Mouse (Mus musculus) intestine, embryonic 15.5 days (tissue): ENCODE measurements around the gene Tppp2. TPM values are rescaled to one million over a fixed set of nuclear protein-coding genes. Genes with fewer than 3 reads are reported as not detected.

Experiments
- ATAC-seq: fragments of 200-750 bp; cut with Nextera tagmentation; 2 replicates; pipeline ENCODE4 v1.8.0; 2017; ENCODE audit warnings: moderate TSS enrichment, moderate library complexity
- H3K27ac ChIP-seq: fragments of 300-500 bp; sonication (generic); 2 replicates; pipeline ENCODE4 v1.5.1; 2015; ENCODE audit warnings: mild to moderate bottlenecking, inconsistent platforms
- H3K27me3 ChIP-seq: fragments of 300-500 bp; sonication (generic); replicated peaks from 2 replicates; pipeline ENCODE4 v1.6.1; 2015; ENCODE audit warnings: inconsistent platforms
- H3K36me3 ChIP-seq: fragments of 300-500 bp; sonication (generic); 2 replicates; pipeline ENCODE4 v1.6.1; 2015; ENCODE audit warnings: inconsistent platforms
- H3K4me1 ChIP-seq: fragments of 300-500 bp; sonication (generic); replicated peaks from 2 replicates; pipeline ENCODE4 v1.6.1; 2015; ENCODE audit warnings: inconsistent platforms
- H3K4me2 ChIP-seq: fragments of 300-500 bp; sonication (generic); replicated peaks from 2 replicates; pipeline ENCODE4 v1.6.1; 2015; ENCODE audit warnings: mild to moderate bottlenecking, inconsistent platforms
- H3K4me3 ChIP-seq: fragments of 300-500 bp; sonication (generic); replicated peaks from 2 replicates; pipeline ENCODE4 v1.5.1; 2015; ENCODE audit warnings: inconsistent platforms
- H3K9ac ChIP-seq: fragments of 300-500 bp; sonication (generic); 2 replicates; pipeline ENCODE4 v1.6.1; 2015; ENCODE audit warnings: inconsistent platforms
- H3K9me3 ChIP-seq: fragments of 300-500 bp; sonication (generic); 2 replicates; pipeline ENCODE4 v1.6.1; 2016; ENCODE audit warnings: inconsistent platforms
- WGBS: fragments of 180-500 bp; shearing (Covaris S2); methylation state at CpG from one replicate; pipeline ENCODE4 v1.1.7; 2015; 5-methylcytosine and 5-hydroxymethylcytosine counted together
- polyA plus RNA-seq: library from polyadenylated mRNA; unstranded; fragments of >200 nt; fragmentation: Nextera tagmentation; extraction: Ambion mirVana; gene quantifications from 2 replicates; pipeline ENCODE4 v1.2.1, GENCODE M21; 2015

Tppp2 gene
- not detected in 2 replicates for polyA plus RNA-seq

DNA sequence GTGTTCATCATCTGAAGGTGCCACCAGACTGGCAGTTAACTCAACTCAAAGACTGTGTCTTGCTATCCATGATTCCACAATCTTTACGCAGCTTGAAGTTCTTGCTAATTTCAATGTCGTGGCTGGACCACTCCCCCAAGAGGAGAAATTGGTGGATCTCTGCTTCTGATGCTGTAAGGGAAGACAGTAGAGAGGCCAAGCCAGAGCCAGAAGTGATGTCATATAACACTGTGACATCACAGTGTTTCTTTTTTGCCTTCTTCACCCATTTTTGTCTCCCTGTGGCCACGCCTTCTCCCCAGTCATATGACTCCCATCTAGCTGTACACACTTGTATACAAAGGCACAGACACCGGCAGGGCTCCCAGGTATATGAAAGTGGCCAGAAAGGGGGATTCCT lies at the start of gene Tppp2:
Gene Tppp2 (plus strand): TSS at position 301 of the 400 bp plus-strand sequence.
- Histone ChIP-seq H3K4me1 (peaks cover 20% of the 10 kb centered on the region), H3K27ac (no peak within 1 kb of the TSS), H3K36me3 (no peaks in the 10 kb centered on the region), H3K27me3 (0 out of 2 replicates have a peak, but pooled peaks cover 2% of the 10 kb centered on the region), H3K9ac (no peak within 1 kb of the TSS), H3K9me3 (no peaks in the 10 kb centered on the region), H3K4me2 (no peak within 1 kb of the TSS), H3K4me3 (no peak within 1 kb of the TSS)
- WGBS, result 85% methylated on average over 4 of the region's 4 CpGs
- no peak for ATAC-seq

GRCm38 (mm10) chr14:51870756-51871155 lies 47.5 kb upstream of the Tppp2 start:
- WGBS, result 76% methylated on average over 2 of the region's 2 CpGs
- H3K4me3 ChIP-seq, result no peak overlapping the region
- no peaks in the 10 kb centered on the region for H3K36me3 ChIP-seq
- H3K9me3 ChIP-seq, result no peaks in the 10 kb centered on the region
- H3K9ac ChIP-seq, result no peak overlapping the region
- H3K27me3 ChIP-seq, result no peaks in the 10 kb centered on the region
- no peak for ATAC-seq
- H3K4me2 ChIP-seq, result no peak overlapping the region
- no peaks in the 10 kb centered on the region for H3K4me1 ChIP-seq
- H3K27ac ChIP-seq, result no peak overlapping the region

GRCm38 (mm10) chr14:51871741-51872140 lies 46.5 kb upstream of the Tppp2 start:
- H3K27me3 ChIP-seq, result no peaks in the 10 kb centered on the region
- no peak overlapping the region for H3K4me3 ChIP-seq
- 77% methylated on average over 9 of the region's 9 CpGs for WGBS
- no peak for ATAC-seq
- no peaks in the 10 kb centered on the region for H3K9me3 ChIP-seq
- no peaks in the 10 kb centered on the region for H3K36me3 ChIP-seq
- no peak overlapping the region for H3K4me2 ChIP-seq
- no peak overlapping the region for H3K9ac ChIP-seq
- H3K27ac ChIP-seq, result no peak overlapping the region
- no peaks in the 10 kb centered on the region for H3K4me1 ChIP-seq

DNA sequence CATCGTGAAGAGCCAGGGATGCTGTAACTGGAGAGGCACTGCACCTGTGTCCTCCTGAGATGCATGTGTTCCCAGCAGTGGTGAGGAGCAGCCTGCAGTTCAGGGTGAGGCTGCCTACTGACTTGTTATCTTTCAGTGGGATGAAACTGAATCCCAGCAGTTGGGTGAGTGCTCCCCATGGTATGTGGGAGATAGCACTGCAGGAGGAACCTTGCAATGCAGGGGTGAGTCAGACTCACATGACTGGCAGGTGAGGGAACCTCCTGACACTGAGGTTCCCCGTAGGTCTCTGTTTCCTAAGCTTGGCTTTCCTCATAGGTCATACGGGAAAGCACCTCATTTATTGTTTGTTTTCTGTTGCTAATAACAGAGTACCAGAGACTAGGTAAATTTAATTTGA lies 40.7 kb upstream of the Tppp2 start:
- H3K27me3 ChIP-seq, result no peaks in the 10 kb centered on the region
- no peaks in the 10 kb centered on the region for H3K36me3 ChIP-seq
- H3K9ac ChIP-seq, result no peak overlapping the region
- H3K27ac ChIP-seq, result no peak overlapping the region
- no peaks in the 10 kb centered on the region for H3K9me3 ChIP-seq
- H3K4me1 ChIP-seq, result no peaks in the 10 kb centered on the region
- ATAC-seq, result peak; percentile 58
- no peak overlapping the region for H3K4me3 ChIP-seq
- WGBS, result 73% methylated on average over 3 of the region's 3 CpGs
- no peak overlapping the region for H3K4me2 ChIP-seq

DNA sequence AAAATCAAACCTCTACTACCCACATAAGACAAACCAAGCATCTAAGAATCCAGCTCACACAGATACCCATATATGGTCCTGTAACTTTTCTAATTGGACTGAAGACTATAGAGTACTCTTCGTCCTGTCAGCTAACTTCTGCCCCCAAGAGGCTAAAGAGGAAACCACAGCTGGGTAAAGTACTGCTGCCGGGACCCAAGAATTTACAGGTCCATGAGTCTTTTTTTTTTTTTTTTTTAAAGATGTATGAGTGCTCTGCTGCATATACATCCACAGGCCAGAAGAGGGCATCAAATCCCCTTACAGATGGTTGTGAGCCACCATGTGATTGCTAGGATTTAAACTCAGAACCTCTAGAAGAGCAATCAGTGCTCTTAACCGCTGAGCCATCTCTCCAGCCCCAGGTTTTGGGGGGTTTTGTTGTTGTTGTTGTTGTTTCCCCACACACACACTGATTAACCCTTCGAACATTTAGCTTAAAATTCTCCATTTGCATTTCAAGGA lies 34.6 kb upstream of the Tppp2 start:
- Histone ChIP-seq H3K36me3 (peaks cover 3% of the 10 kb centered on the region; the same call in 1 of the 2 replicates), H3K27ac (peak overlapping the region; percentile 76), H3K4me1 (peaks cover 5% of the 10 kb centered on the region), H3K4me3 (peak overlapping the region; percentile 74), H3K4me2 (peak overlapping the region; percentile 83), H3K9me3 (no peaks in the 10 kb centered on the region), H3K27me3 (no peaks in the 10 kb centered on the region), H3K9ac (0 out of 2 replicates have a peak overlapping the region, but pooled peaks have one; percentile 32)
- ATAC-seq, result peak; percentile 52
- 3% methylated on average over 4 of the region's 4 CpGs for WGBS

DNA sequence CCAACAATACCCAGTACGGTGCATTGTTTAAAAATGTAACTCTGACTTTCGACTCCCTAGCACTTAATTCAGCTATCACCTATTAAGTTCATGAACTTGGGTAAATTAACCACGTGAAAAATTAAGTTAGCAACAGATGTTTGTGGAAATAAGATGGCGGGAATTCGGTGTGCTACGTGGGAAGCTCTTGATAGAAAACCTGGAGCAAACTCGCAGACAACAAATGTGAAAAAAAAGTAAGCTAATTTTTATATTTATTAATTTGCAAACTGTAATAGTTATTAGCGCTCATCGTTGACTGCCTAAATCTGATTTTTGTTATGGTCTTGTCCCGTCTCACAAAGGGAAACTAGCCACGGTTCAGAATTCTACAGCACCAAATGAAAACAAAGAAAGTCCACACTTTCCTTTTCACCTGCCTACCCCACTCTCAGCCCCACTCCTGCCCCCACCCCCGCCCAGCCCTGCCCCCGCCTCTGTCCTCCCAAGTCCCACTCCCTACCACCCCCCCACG lies 34.1 kb upstream of the Tppp2 start:
- Histone ChIP-seq H3K27ac (peak overlapping the region; percentile 76), H3K4me2 (peak overlapping the region; percentile 83), H3K4me1 (peaks cover 5% of the 10 kb centered on the region), H3K9ac (peak overlapping the region; percentile 32; the same call in 1 of the 2 replicates), H3K9me3 (no peaks in the 10 kb centered on the region), H3K4me3 (peak overlapping the region; percentile 74), H3K27me3 (no peaks in the 10 kb centered on the region), H3K36me3 (peaks cover 5% of the 10 kb centered on the region)
- peak; percentile 55 for ATAC-seq
- WGBS, result 1% methylated on average over 14 of the region's 14 CpGs

DNA sequence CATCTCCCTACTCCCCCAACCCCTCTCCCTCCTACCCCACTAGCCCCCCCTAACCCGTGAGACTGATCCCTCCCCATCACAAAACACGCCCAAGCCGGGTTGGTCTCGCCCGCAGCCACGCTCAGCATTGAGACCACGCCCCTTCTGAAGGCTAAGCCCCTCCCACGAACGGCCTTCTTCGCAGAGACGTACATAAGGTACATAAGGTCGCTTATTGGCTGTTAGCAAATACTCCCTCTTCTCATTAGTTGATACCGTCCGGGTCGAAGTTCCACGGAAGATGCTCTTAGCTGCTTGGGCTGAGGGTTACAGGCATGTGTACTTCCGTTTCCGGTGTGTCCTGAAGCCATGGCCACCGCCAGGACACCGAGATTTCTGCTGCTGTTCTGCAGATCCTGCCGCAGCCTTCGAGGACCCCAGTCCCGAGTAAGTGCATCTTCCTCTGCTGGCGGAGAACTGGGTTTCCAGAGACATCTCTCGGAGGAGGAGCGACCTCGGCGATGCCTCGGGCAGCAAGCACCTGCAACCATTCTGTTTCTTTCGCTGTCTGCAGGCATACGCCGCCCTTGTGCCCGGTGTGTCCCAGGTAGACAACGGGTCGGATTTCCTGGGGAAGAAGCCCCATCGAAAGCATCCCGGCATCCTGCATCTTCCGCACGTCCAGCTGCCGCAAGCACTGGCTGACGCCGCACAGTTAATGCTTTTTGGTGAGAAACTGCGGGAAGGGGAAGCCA lies 33.5 kb upstream of the Tppp2 start, which contains the start of gene Mettl17:
Gene Mettl17 (plus strand): TSS at position 245 of the 734 bp plus-strand sequence.
- Histone ChIP-seq H3K4me1 (peaks cover 5% of the 10 kb centered on the region), H3K4me3 (peak within 1 kb of the TSS; percentile 74), H3K4me2 (peak within 1 kb of the TSS; percentile 83), H3K36me3 (peaks cover 12% of the 10 kb centered on the region), H3K27ac (peak within 1 kb of the TSS; percentile 86), H3K9me3 (no peaks in the 10 kb centered on the region), H3K27me3 (no peaks in the 10 kb centered on the region), H3K9ac (peak within 1 kb of the TSS; percentile 80)
- peak; percentile 97 for ATAC-seq
- under 1% methylated on average over 43 of the region's 43 CpGs for WGBS

- H3K4me3 ChIP-seq, result peak overlapping the region; percentile 74; the same call in 1 of the 2 replicates
- 68% methylated on average over 6 of the region's 6 CpGs for WGBS
These were observed 32.2 kb upstream of the Tppp2 start for GRCm38 (mm10) chr14:51886051-51886450.

GRCm38 (mm10) chr14:51889833-51890232 lies 28.4 kb upstream of the Tppp2 start:
- Histone ChIP-seq H3K36me3 (peaks cover 34% of the 10 kb centered on the region), H3K4me2 (no peak overlapping the region), H3K4me1 (peaks cover 5% of the 10 kb centered on the region), H3K27me3 (no peaks in the 10 kb centered on the region), H3K9me3 (no peaks in the 10 kb centered on the region), H3K27ac (no peak overlapping the region), H3K9ac (no peak overlapping the region), H3K4me3 (no peak overlapping the region)
- 88% methylated on average over 6 of the region's 6 CpGs for WGBS
- ATAC-seq, result no peak

More at GRCm38 (mm10) chr14:51886051-51886450, 32.2 kb upstream of the Tppp2 start:
- no peaks in the 10 kb centered on the region for H3K9me3 ChIP-seq
- H3K36me3 ChIP-seq, result peaks cover 22% of the 10 kb centered on the region
- H3K9ac ChIP-seq, result no peak overlapping the region
- no peak overlapping the region for H3K27ac ChIP-seq
- ATAC-seq, result no peak
- H3K27me3 ChIP-seq, result no peaks in the 10 kb centered on the region
- peak overlapping the region; percentile 83 for H3K4me2 ChIP-seq
- H3K4me1 ChIP-seq, result peaks cover 5% of the 10 kb centered on the region

- no peaks in the 10 kb centered on the region for H3K27me3 ChIP-seq
- no peak within 1 kb of the TSS for H3K9ac ChIP-seq
- no peak within 1 kb of the TSS for H3K4me3 ChIP-seq
- H3K4me1 ChIP-seq, result no peaks in the 10 kb centered on the region
- peaks cover 31% of the 10 kb centered on the region for H3K36me3 ChIP-seq
- ATAC-seq, result no peak
- H3K4me2 ChIP-seq, result no peak within 1 kb of the TSS
- WGBS, result 87% methylated on average over 9 of the region's 9 CpGs
- no peak within 1 kb of the TSS for H3K27ac ChIP-seq
- H3K9me3 ChIP-seq, result no peaks in the 10 kb centered on the region
These were observed 25.9 kb upstream of the Tppp2 start, which contains the start of gene Slc39a2 for GRCm38 (mm10) chr14:51892191-51892939. Gene Slc39a2 (plus strand): TSS chr14:51892889.

- peak; percentile 59; the same call in 1 of the 2 replicates for ATAC-seq
- no peak overlapping the region for H3K27ac ChIP-seq
These were observed 25.0 kb upstream of the Tppp2 start for GRCm38 (mm10) chr14:51893094-51893794.

More at GRCm38 (mm10) chr14:51893094-51893794, 25.0 kb upstream of the Tppp2 start:
- Histone ChIP-seq H3K9ac (no peak overlapping the region), H3K27me3 (no peaks in the 10 kb centered on the region), H3K4me3 (no peak overlapping the region), H3K4me1 (no peaks in the 10 kb centered on the region), H3K4me2 (no peak overlapping the region), H3K9me3 (no peaks in the 10 kb centered on the region), H3K36me3 (peaks cover 31% of the 10 kb centered on the region)
- 31% methylated on average over 10 of the region's 10 CpGs for WGBS
